Mouse (Mus musculus) kidney, postnatal 4 days (tissue): Measurements from ENCODE around the gene Ulk1.
"Not testable (repeated sequence)": the region's sequence is repeated elsewhere in the genome, so short reads cannot be mapped to it uniquely, and the experiment has no call there.

Source experiments
- DNase-seq, 2 experiments: peaks; one replicate each; pipeline ENCODE4 v3.0.0; 2021; ENCODE audit warnings: mixed read lengths in 2 of 2

Ulk1 gene

DNA sequence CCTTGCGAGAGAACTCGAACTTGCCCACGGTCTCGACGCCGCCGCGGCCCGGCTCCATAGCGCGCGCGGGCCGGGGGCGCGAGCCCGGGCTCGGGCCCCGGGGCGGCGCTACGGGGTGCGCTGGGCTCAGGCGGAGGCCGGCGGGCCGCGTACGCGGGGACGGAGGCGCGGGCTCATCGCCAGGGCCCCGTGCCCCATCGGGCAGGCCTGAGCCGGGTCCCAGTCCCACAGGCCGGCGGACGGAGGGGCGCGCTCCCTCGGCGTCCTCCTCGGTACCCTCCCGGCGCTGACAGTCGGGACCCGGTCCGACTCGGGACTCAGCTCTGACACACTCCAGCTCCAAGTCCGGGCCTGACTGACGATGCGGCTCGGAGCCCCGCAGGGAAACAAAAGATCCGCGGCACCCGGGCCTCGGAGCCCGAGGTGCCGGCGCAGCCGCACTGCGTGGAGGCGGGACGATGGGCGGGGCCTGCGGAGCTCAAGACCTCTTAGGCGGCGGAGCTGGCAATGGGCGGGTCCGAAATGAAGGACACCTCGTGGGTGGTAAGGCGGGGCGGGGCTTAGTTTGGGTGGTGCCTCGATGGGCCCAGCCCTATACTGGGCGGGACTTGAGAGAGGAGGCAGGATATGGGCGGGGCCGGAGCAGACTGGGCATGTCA, at the start of gene Ulk1:
Gene Ulk1, minus strand, starts transcription at position 431 of the 659 bp plus-strand sequence.
- peak; percentile 100 for DNase-seq

DNA sequence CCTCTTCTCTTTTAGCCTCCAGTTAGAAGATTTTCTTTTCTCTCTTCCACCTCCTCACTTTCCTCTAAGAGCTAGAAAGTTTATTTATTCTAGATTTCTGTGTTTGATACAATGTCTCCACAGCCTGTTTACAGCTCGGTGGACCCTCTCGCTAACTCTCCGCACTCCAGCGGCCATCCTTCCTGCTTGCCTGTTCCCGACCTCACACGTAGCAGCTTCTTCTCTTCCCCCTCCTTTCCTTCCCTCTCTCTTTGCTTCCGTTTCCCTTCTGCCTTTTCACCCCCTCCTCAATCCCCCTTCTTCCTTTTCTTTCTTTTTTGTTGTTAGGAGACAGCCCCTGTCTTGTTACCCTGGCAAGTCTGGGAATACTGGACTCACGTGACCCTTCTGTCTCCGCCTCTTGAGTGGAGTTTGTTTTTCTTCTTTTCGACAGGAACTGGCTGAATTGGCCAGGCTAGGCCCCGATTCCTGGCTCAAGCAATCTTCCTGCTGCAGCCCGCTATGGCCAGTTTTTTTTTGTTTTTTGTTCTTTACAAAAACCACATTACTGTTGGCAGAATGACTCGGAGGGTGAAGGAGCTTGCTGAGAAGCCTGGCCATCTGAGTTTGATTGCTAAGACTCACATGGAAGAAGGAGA, 49.2 kb upstream of the Ulk1 start:
- DNase-seq = peak; percentile 70 to 80

DNA sequence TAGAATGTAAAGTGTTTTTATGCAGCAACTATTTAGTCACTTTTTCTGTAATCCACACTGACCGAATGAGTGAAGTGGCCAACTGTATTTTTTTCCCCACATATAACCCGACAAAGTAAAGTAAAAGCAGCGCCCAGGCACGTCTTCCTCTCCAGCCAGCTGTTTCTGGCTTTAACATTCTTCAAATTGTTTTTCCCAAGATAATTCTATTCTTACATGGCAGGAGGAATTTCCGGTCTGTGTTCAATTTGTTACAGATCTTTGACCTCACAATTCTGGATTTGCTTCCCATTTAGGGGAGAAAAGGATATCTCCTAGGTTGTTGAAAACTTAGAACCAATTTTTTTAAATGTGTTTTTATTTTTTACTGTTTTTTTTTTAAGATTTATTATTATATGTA, 47.2 kb upstream of the Ulk1 start:
- peak in 1 of 2 experiments; percentile 32 for DNase-seq

DNA sequence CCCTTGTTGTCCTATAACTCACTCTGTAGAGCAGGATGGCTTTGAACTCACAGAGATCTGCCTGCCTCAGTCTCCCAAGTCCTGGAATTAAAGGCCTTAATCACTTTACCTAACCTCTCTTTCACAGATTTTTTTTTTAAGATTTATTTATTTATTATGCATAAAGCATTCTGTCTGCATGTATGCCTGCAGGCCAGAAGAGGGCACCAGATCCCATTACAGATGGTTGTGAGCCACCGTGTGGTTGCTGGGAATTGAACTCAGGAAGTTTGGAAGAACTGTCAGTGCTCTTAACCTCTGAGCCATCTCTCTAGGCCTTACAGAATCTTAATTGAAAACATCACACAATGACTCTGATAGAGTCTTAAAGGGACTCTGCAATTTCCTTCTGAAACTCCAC, 43.1 kb upstream of the Ulk1 start:
- no peak for DNase-seq

DNA sequence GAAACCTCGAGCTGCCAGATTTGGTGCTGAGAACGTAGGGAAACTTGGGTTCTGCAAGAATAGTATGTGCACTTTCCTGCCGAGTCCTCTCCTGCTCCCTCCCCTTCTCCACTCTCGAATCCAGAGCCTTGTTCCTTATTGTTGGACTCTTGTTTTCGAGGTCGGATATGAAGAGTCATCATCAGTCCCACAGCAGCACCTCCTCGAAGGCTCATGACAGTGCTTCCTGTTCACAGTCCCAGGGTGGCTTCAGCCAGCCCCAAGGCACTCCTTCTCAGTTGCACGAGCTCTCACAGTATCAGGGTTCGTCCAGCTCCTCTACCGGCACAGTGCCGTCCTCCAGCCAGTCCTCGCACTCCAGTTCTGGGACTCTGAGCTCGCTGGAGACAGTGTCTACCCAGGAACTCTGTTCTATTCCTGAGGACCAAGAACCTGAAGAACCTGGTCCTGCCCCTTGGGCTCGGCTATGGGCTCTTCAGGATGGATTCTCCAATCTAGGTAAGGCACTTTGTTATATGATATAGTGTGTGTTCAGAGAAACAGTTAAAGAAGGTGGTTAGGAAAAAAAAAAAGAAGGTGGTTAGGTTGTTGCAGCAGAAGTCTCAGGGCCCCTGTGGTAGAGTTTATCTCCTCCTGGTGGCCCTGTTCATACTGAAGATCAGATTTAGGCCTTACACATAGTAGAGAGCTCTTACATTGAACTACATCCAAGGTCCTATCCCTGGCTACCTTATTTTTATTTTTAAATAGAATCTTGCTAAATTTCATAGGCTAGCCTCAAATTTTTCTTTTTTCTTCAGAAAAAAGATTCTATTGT, 31.4 kb upstream of the Ulk1 start:
- DNase-seq = no peak

DNA sequence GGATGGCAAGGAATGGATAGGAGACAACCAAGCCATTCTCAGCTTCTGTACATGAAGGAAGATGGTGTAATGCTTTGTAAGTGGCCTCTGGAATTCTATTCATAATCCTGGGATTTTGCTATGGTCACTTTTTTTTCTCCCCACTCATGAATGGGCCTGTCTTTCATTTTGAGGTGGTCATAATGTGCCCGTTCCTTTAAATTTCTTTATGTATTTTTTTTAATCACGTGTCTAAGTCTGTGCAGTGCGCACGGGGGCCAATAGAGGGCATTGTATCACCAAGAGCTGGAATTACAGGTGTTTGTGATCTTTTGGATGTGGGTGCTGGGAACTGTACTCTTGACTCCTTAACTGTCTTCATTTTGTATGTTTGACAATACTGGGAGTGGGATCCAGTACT, 30.6 kb upstream of the Ulk1 start:
- peak; percentile 67 to 73 for DNase-seq

DNA sequence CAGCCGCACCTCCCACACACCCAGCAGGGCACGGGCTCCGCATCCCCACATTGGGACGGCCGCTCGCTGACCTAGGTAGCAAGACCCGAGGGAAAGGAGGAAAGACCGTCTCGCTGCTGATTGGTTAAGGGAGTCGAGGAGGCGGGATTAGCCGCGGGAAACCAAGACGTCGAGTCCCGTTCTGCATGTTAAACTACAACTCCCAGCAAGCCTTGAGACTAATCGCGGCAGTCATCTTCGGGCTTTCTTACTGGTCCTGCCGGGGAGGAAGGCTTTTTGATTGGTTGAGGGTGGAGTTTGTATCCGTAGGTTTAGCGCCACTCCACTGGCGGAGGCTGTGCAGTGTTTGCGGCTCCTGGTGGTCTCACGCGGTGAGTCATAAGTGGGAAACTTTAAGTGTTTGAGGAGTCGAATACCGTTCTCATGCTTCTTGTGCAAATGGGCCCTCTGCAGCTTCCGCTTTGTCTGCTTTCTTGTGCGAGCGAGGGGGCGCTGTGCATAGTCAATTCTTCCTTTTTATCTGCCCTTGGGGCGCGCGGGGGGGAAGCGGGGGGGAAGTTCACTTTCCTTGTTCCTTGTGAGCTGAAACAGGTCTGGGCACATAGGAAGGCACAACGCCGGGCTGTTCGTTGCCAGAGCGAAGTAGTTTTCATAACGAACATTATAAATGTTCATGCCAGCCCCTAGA, 29.9 kb upstream of the Ulk1 start, which contains the start of the genes Hscb and Chek2:
Gene Hscb, minus strand, starts transcription at position 100 of the 688 bp plus-strand sequence.
Gene Chek2, plus strand, starts transcription at position 302 of the 688 bp plus-strand sequence.
- peak; percentile 98 for DNase-seq

DNA sequence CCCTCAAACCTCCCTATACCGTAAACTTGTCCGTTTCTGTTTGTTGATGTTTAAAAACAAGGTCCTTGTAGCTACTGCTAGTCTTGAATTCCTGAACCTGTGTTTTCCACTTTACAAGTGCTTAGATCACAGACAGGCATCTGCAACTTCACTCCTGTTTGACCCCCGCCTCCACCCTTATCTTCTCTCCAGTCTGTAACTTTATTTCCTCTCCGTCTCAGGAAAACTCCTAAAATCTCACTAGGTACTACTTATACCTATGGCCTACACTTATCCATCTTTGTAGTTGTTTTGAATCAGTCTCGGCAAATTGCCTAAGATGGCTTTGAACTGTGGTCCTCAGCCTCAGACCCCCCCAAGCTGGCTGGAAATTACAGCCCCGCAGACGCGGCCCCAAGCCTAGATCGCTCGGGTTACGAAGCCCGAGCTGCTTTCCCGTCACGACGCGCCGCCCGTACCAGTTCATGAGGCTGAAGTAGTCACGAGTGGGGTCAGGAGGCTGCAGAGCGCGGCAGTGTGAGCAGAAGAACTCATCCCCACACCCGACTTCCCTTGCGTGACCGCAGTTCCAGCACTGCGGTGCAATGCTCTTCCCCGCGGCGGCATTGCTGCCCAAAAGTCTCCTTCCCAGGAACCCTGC, 29.3 kb upstream of the Ulk1 start:
- DNase-seq = no peak

DNA sequence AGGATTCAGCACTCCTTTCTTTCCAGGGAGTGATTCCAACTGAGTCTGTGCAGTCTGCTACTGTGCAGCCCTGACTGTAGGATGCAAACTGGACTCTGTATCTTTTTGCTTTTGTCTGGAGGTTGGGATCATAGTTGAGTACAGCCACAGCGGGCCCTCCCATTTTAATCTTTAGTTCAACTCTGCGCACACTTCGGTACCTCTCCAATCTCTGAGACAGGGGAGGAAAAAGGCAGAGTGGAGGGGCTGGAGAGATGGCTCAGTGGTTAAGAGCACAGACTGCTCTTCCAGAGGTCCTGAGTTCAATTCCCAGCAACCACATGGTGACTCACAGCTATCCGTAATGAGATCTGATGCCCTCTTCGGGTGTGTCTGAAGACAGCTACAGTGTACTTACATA, 28.1 kb upstream of the Ulk1 start:
- DNase-seq = not testable (repeated sequence)

DNA sequence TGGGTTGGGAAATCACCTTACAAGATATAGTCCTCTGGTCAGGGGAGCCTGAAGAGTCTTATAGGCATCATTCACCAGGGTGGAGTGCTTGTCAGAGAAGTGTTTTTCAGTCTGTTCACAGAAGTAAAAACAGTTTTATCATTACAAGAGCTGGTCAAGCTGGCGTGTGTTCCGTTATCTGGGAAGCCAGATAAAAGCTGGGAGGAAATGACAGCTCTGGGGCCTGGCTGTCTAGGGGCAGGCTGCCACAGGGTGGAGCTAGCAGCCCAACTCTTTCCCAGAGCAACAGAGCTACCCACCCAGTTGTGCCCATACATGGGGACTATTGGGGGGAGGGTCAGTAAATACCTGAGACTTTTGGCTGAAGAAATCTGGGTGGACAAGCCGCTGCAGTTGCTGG, 26.1 kb upstream of the Ulk1 start:
- DNase-seq = peak; percentile 71 to 75

DNA sequence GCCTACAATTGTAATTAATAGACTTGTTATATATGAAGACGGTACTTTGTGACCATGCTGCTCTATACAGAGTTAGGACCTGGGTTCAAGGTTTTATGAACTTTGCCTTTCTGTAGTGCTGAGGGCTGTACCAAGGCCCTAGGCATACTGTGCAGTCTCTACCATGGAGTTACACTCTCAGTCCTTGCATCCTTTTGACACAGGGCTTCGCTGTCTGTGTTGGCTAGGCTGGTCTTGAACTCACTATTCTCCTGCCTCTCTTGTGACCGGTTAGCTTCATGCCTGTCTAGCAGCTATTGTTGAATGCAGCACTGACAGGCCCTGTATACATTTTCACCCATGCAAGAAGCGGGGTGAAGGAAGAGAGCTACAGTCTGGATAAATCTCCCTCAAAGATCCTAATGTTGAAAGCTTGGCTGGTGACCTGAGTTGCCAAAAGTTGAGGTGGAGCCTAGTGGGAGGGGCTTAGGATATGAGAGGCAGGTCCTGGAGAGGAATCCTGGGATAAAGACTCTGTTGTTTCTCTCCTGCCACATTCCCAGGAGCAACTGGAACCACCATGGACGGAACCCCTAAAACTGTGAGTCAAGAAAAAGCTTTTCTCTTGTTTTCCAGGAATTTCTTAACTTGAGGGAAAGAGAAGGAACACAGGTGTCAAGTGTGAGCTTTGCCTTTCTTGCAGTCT, 21.3 kb upstream of the Ulk1 start:
- no peak for DNase-seq

DNA sequence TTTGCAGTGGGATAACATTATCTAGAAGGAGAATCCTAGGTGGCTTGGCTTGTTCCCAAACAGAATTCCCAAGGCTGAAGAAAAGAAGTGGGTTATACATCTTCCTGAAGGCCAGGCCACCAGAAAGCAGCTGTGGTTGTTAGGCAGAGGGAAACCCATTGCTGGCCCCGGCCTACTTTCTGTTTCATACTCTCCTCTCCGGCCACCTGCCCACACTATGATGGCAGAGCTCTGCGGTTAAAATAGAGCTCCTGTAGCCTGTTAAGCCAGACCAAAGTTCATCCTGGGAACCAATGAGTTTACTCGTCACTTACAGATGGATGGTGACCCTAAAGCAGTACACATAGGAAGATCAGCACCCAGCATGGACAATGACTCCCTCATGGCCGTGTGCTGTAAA, 17.7 kb upstream of the Ulk1 start:
- no peak for DNase-seq

DNA sequence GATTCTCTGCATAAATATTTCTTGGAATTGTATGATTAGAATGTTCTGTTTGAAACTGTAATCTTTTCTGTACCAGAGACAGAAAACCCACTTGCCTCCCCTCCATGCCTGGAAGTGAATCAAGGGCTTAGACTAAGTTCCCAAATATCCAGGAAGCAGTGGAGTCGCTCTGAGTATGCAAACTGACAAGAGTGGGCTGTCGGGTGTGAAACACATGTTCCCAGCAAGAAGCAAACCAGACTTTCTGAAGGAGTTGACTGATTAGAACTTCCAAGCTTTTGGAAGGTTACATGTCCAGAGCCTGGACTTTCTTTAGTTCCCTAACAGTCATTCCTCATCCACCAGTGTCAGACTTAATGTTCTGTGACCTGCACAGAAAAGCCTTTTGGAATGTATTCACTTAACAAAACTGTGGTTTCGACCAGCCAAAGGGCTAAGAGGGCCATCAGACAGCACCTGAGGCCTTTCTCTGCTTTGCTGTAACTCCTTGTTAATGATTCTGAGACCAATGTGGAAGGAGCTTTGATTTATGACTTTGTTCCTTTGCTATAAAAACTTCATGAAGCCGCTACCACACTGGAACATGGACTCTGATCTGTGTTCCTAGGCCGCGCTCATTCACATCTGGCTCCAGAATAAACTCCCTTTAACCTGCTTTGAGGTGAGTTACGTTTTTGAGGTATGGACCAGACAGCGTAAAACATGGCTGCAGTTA, 17.0 kb upstream of the Ulk1 start:
- peak; percentile 28 to 42 for DNase-seq

DNA sequence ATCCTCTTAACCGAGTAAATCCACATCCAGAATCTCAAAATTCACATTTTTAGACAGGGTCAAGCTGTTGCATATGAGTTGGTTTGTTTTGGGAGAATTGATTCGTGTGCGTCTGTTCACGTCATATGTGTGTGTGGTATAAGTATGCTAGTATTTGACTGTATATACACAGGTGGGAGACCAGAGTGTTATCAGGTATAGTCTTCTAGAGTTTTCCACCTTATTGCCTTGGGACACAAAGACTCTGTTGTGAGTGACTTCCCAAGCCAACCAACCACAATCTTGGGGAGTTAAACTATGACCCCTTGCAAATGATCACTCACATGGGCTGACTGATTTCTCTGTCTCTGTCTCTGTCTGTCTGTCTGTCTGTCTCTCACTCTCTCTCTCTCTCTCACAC, 14.5 kb upstream of the Ulk1 start:
- DNase-seq = no peak

DNA sequence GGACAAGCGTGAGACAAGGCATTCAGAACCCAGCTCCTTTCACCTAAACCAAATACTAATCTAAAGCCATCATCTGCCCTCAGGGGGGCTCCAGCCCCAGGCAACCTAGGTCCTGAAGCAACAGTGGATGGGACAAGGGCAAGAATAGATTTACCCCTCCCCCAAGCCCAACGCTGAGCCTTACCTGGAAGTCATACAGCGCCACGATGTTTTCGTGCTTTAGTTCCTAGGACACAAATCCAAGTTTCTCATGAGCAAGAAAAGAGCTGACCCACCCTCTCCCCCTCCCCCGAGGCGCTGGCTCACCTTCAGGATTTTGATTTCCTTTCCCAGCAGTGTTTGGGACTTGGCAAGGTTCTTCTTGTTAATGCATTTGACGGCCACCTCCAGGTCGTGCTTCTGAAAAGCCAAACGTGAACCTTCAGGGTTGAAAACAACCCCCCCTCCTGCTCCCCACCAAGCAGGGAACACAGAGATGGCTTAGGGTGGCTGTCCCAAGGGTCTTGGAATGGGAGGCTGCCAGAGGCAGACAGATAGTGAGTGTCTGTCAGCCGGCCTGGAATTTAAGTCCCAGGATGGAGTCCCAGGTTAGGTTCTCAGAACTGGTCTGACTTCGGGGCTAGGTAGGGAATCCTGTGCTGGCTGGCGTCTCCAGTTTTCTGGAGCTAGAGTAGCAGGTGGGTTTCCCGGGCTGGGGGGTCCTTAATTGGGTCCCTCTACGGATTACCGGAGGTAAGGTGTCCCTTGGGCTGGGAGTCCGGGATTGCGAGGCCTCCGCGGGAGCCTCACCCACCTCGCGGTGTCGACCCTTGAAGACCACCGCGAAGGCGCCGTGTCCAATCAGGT, 853 bp downstream of the Ulk1 start:
- peak; percentile 36 to 60 for DNase-seq

DNA sequence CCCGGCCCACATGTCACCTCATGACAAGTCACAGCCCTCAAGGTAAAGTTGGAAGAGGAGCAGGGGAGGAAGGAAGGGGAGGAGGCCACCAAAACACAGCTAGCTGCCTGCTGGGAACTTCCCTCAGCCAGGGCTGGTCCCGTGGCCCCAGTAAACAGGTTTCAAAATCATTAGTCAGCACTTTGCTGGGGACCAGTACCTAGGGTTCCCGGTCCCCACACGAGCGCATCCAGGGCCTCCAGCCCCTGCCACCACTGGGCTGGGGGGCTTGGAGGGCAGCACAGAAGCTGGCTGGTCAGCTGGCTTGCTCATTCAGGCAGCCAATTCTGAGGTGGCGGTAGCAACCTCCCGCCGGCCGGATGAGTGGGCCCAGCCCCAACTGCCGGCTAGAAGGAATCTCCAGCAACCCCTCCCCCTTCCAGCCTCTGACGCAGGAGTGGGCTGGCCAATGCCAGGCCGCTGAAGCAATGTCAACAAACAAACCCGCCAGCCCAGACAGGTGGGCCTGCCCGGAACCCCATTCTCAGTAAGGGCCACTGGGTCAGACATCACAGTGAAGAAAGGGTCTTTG, 1.8 kb downstream of the Ulk1 start:
- DNase-seq = peak; percentile 92 to 94

DNA sequence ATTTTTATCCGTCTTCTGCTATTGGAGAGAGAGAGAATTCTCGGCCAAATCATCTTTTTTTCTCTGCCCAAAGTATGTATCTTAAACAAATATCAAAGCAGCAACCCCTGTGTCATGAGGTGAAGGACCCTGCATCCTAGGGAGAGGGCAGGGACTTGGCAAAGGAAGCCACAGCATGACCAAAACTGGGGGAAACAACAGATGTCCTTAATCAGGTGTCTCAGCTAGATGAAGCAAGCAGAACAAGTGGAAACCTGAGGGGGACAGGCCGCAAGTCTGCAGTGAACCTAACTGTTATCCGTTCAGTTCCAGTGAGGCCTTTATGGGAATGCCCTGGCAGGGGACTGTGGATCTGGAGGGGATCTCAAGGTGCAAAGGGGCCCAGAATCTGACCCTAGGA, 2.4 kb downstream of the Ulk1 start:
- DNase-seq = no peak

DNA sequence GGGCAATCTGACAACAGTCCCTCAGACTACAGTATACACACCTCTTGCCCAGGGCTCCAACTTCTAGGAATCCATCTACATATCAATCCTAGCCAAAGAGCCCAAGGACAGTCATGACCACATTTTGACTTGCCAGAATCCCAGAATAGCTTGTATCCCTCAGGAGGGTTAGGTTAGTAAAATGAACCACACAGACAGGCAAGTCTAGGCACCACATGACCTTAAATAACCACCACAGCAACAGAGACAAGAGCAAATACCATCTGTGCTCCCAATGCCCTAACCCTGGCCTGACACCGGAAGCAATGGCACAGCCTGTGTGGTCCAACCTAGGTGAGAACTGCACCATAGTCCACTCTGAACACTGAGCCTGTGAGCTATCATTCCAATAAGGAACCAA, 3.2 kb downstream of the Ulk1 start:
- no peak for DNase-seq

DNA sequence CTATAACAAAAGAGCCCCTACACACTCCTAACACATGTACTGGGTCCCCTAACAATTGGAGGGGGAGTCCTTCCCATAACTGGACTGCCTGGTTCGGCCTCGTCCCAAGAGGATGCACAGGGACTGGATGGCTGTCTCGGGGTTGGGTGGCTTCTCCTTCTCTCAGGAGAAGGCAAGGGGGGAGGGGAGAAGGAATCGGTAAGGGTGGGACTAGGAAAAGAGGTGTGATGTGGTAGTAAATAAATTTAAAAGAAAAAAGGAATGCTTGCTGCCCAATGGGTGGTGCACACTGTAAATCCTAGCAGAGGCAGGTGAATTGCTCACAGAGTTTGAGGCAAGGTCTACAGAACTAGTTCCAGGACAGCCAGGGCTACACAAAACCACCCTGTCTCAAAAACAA, 3.7 kb downstream of the Ulk1 start:
- DNase-seq = no peak
